Mouse (Mus musculus): Measurements from ENCODE around the gene Fign.

The Fign gene

GRCm38 (mm10) chr2:64048142-64048541 is 49.7 kb downstream of the Fign start:
- DNase-seq: no peak

- peak; percentile 14 for DNase-seq
Observed at GRCm38 (mm10) chr2:64043099-64043498, 54.7 kb downstream of the Fign start.

- DNase-seq: no peak
Observed at GRCm38 (mm10) chr2:64035393-64035792, 62.4 kb downstream of the Fign start.

GRCm38 (mm10) chr2:64033871-64034270 is 64.0 kb downstream of the Fign start:
- no peak for DNase-seq

GRCm38 (mm10) chr2:64025961-64026360 is 71.9 kb downstream of the Fign start:
- no peak for DNase-seq

GRCm38 (mm10) chr2:63994304-63995023 is 103.4 kb downstream of the Fign start:
- no peak for DNase-seq

GRCm38 (mm10) chr2:63985426-63985825 is 112.4 kb downstream of the Fign start:
- no peak for DNase-seq

- DNase-seq: no peak
Observed at GRCm38 (mm10) chr2:63982351-63982751, 115.5 kb downstream of the Fign start.

GRCm38 (mm10) chr2:63981449-63981848 is 116.4 kb downstream of the Fign start:
- no peak for DNase-seq

GRCm38 (mm10) chr2:63969633-63970032 is 128.2 kb downstream of the Fign start:
- no peak for DNase-seq

- DNase-seq: no peak
Observed at GRCm38 (mm10) chr2:63931041-63931440, 166.8 kb downstream of the Fign start.

- no peak for DNase-seq
Observed at GRCm38 (mm10) chr2:63926481-63927097, 171.2 kb downstream of the Fign start.

- no peak for DNase-seq
Observed at GRCm38 (mm10) chr2:63925721-63926235, 172.1 kb downstream of the Fign start.
